Mouse (Mus musculus) bone marrow macrophage, adult 2 months (primary cell): ENCODE data around the gene Ctnna3. TPM values are rescaled to one million over a fixed set of nuclear protein-coding genes. Genes with fewer than 3 reads are reported as not detected.

Source experiments
- H3K27ac ChIP-seq: 2 replicates; pipeline ENCODE4 v1.5.1; 2012; ENCODE audit warnings: low read depth, low read length; ENCODE audit not compliant: insufficient read depth
- H3K4me1 ChIP-seq: 2 replicates; pipeline ENCODE4 v1.6.1; 2012; ENCODE audit warnings: low read length; ENCODE audit not compliant: control insufficient read depth, insufficient read depth
- H3K4me3 ChIP-seq: 2 replicates; pipeline ENCODE4 v1.5.1; 2012; ENCODE audit warnings: mild to moderate bottlenecking, low read length, moderate library complexity; ENCODE audit not compliant: insufficient read depth
- CTCF ChIP-seq: IDR thresholded peaks from 2 replicates; pipeline ENCODE4 v1.5.1; 2012; ENCODE audit warnings: low read depth, mild to moderate bottlenecking, low read length, moderate library complexity
- POLR2A ChIP-seq: IDR thresholded peaks from 2 replicates; pipeline ENCODE4 v1.6.1; 2012; ENCODE audit warnings: mild to moderate bottlenecking, low read depth, low read length, borderline replicate concordance
- polyA plus RNA-seq: library from polyadenylated mRNA; stranded (reverse); fragments of >200 nt; gene quantifications from 2 replicates; pipeline ENCODE4 v1.2.4, GENCODE M21; 2012; ENCODE audit not compliant: missing spikeins, insufficient read depth, insufficient read length

Gene Ctnna3
- polyA plus RNA-seq, 1 experiment = not detected

GRCm38 (mm10) chr10:63423591-63424474 is 6.1 kb upstream of the Ctnna3 start:
- Histone ChIP-seq H3K4me1 (no peaks in the 10 kb centered on the region), H3K4me3 (no peak overlapping the region), H3K27ac (no peak overlapping the region)
- no peak for TF ChIP-seq POLR2A
- TF ChIP-seq CTCF = no peak

DNA sequence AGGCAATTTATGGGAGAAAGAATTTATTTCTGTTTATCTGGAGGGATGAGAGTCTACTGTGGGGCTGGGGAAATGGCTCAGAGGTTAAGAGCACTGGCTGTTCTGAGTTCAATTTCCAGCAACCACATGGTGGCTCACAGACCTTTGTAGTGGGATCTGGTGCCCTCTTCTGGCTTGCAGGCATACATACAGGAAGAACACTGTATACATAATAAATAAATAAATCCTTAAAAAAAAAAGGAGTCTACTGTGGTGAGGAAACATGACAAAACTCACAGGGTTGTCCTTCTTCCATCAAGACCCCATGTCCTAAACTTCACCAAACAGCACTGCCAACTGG is 5.5 kb upstream of the Ctnna3 start:
- Histone ChIP-seq H3K4me3 (no peak overlapping the region), H3K4me1 (no peaks in the 10 kb centered on the region), H3K27ac (no peak overlapping the region)
- TF ChIP-seq POLR2A (no peak), CTCF (peak; percentile 36; the same call in 1 of the 2 replicates)

- H3K4me3 ChIP-seq = no peak overlapping the region
- no peak overlapping the region for H3K27ac ChIP-seq
- H3K4me1 ChIP-seq = no peaks in the 10 kb centered on the region
- TF ChIP-seq CTCF = no peak
- TF ChIP-seq POLR2A = no peak
Observed at GRCm38 (mm10) chr10:63427146-63427545, 2.8 kb upstream of the Ctnna3 start.

GRCm38 (mm10) chr10:63428243-63429022 is 1.5 kb upstream of the Ctnna3 start:
- Histone ChIP-seq H3K4me3 (peak overlapping the region; percentile 66), H3K27ac (no peak overlapping the region), H3K4me1 (no peaks in the 10 kb centered on the region)
- TF ChIP-seq POLR2A = no peak
- no peak for TF ChIP-seq CTCF

- Histone ChIP-seq H3K4me3 (peak overlapping the region; percentile 66), H3K4me1 (no peaks in the 10 kb centered on the region), H3K27ac (no peak overlapping the region)
- TF ChIP-seq CTCF (no peak), POLR2A (no peak)
Observed at GRCm38 (mm10) chr10:63429023-63429340, 916 bp upstream of the Ctnna3 start.

- TF ChIP-seq CTCF (no peak), POLR2A (no peak)
- Histone ChIP-seq H3K4me1 (no peaks in the 10 kb centered on the region), H3K27ac (no peak overlapping the region), H3K4me3 (peak overlapping the region; percentile 96)
Observed at GRCm38 (mm10) chr10:63429380-63429779, 518 bp upstream of the Ctnna3 start.

GRCm38 (mm10) chr10:63431221-63431736 is 1.4 kb downstream of the Ctnna3 start:
- Histone ChIP-seq H3K27ac (no peak overlapping the region), H3K4me1 (no peaks in the 10 kb centered on the region), H3K4me3 (no peak overlapping the region)
- TF ChIP-seq CTCF (no peak), POLR2A (no peak)

DNA sequence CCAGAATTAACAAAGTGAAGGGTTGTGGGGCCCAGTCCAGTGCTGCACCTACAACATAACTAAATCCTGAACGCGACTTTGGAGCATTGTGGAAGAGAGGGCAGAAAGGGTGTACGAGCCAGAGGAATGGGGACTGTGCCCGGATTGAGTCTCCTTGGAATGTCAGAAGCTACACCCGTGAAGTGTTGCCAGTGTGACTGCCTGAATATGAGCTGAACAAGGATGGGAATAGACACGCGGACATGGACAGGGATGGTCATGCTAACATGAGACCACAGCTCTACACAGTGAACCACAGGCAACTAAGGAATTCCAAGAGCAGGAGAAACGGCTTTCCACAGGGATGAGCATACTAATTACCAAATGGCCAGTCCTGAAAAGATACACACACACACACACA is 2.2 kb downstream of the Ctnna3 start:
- no peak overlapping the region for H3K4me3 ChIP-seq
- no peaks in the 10 kb centered on the region for H3K4me1 ChIP-seq
- H3K27ac ChIP-seq = no peak overlapping the region
- TF ChIP-seq POLR2A (no peak), CTCF (no peak)

- Histone ChIP-seq H3K4me3 (no peak overlapping the region), H3K27ac (no peak overlapping the region), H3K4me1 (no peaks in the 10 kb centered on the region)
- TF ChIP-seq CTCF (no peak), POLR2A (no peak)
Observed at GRCm38 (mm10) chr10:63432887-63433286, 3.0 kb downstream of the Ctnna3 start.
